Mouse (Mus musculus): ENCODE data around the gene Gm572. TPM values are rescaled to one million over a fixed set of nuclear protein-coding genes. Genes with fewer than 3 reads are reported as not detected.

Gm572 gene
- polyA plus RNA-seq, 1 experiment from 2014 or later = not detected

- peaks cover 13% of the 10 kb centered on the region for H3K4me1 ChIP-seq
- H3K9ac ChIP-seq = no peak overlapping the region
- WGBS (ENCODE audit: insufficient replicate concordance) = 14% methylated on average over 5 of the region's 5 CpGs
- H3K9me3 ChIP-seq (replicated peaks) = no peaks in the 10 kb centered on the region
- H3K36me3 ChIP-seq = peaks cover 24% of the 10 kb centered on the region
- no peaks in the 10 kb centered on the region for H3K27me3 ChIP-seq (replicated peaks)
- no peak overlapping the region for H3K4me3 ChIP-seq
- no peak for ATAC-seq
- H3K4me2 ChIP-seq = no peak overlapping the region
- no peak overlapping the region for H3K27ac ChIP-seq
These were observed 35.4 kb upstream of the Gm572 start for GRCm38 (mm10) chr4:148607758-148608157.

GRCm38 (mm10) chr4:148609805-148610204 lies 33.3 kb upstream of the Gm572 start:
- H3K27ac ChIP-seq = no peak overlapping the region
- ATAC-seq = no peak
- WGBS (ENCODE audit: insufficient replicate concordance) = 84% methylated on average over 5 of the region's 5 CpGs
- H3K9me3 ChIP-seq (replicated peaks) = no peaks in the 10 kb centered on the region
- peaks cover 42% of the 10 kb centered on the region for H3K36me3 ChIP-seq
- H3K9ac ChIP-seq = no peak overlapping the region
- peaks cover 4% of the 10 kb centered on the region for H3K4me1 ChIP-seq
- no peak overlapping the region for H3K4me2 ChIP-seq
- no peaks in the 10 kb centered on the region for H3K27me3 ChIP-seq (replicated peaks)
- H3K4me3 ChIP-seq = no peak overlapping the region

GRCm38 (mm10) chr4:148610631-148611364 lies 32.3 kb upstream of the Gm572 start:
- H3K27ac ChIP-seq = no peak overlapping the region
- no peak overlapping the region for H3K4me2 ChIP-seq
- H3K9me3 ChIP-seq (replicated peaks) = no peaks in the 10 kb centered on the region
- H3K27me3 ChIP-seq (replicated peaks) = no peaks in the 10 kb centered on the region
- no peak overlapping the region for H3K9ac ChIP-seq
- H3K4me3 ChIP-seq = no peak overlapping the region
- 57% methylated on average over 5 of the region's 5 CpGs for WGBS (ENCODE audit: insufficient replicate concordance)
- ATAC-seq = no peak
- H3K36me3 ChIP-seq = peaks cover 52% of the 10 kb centered on the region
- H3K4me1 ChIP-seq = peaks cover 4% of the 10 kb centered on the region

GRCm38 (mm10) chr4:148612557-148612956 lies 30.6 kb upstream of the Gm572 start:
- no peaks in the 10 kb centered on the region for H3K27me3 ChIP-seq (replicated peaks)
- 69% methylated on average over 4 of the region's 4 CpGs for WGBS (ENCODE audit: insufficient replicate concordance)
- H3K9ac ChIP-seq = no peak overlapping the region
- H3K27ac ChIP-seq = no peak overlapping the region
- H3K4me2 ChIP-seq = no peak overlapping the region
- peaks cover 4% of the 10 kb centered on the region for H3K4me1 ChIP-seq
- no peak overlapping the region for H3K4me3 ChIP-seq
- no peaks in the 10 kb centered on the region for H3K9me3 ChIP-seq (replicated peaks)
- peaks cover 70% of the 10 kb centered on the region for H3K36me3 ChIP-seq
- ATAC-seq = no peak

- Histone ChIP-seq H3K27me3 (replicated peaks) (no peaks in the 10 kb centered on the region), H3K27ac (no peak overlapping the region), H3K9me3 (replicated peaks) (no peaks in the 10 kb centered on the region), H3K4me1 (peaks cover 4% of the 10 kb centered on the region), H3K4me3 (no peak overlapping the region), H3K4me2 (no peak overlapping the region), H3K9ac (no peak overlapping the region), H3K36me3 (peaks cover 79% of the 10 kb centered on the region)
- WGBS (ENCODE audit: insufficient replicate concordance) = 81% methylated on average over 9 of the region's 9 CpGs
- 0 out of 2 replicates have a peak, but pooled peaks have one; percentile 11 for ATAC-seq
These were observed 29.4 kb upstream of the Gm572 start for GRCm38 (mm10) chr4:148613738-148614137.

DNA sequence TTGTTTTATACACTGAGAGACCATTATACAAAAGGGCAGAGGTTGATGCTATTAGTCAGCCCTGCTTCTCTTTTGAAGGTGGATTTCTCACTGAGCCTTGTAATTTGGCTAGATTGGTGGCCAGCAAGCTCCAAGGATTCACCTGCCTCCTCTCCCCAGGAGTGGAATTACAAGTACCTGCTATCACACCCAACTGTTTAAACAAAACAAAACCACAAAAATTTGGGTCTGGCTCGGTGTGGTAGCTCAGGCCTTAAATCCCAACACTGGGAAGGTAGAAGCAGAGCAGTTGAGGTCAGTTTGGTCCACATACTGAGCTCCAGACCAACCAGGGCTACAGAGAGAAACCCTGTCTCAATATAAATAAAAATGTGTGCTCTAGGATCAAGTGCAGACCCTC lies 23.3 kb upstream of the Gm572 start:
- Histone ChIP-seq H3K4me3 (no peak overlapping the region), H3K27me3 (replicated peaks) (no peaks in the 10 kb centered on the region), H3K4me1 (peaks cover 31% of the 10 kb centered on the region), H3K27ac (no peak overlapping the region), H3K9me3 (replicated peaks) (no peaks in the 10 kb centered on the region), H3K9ac (no peak overlapping the region), H3K4me2 (no peak overlapping the region), H3K36me3 (peaks cover 98% of the 10 kb centered on the region)
- 73% methylated on average over 1 of the region's 1 CpGs for WGBS (ENCODE audit: insufficient replicate concordance)
- ATAC-seq = no peak

- Histone ChIP-seq H3K4me1 (peaks cover 38% of the 10 kb centered on the region), H3K27ac (no peak overlapping the region), H3K36me3 (peaks cover 93% of the 10 kb centered on the region), H3K9me3 (replicated peaks) (no peaks in the 10 kb centered on the region), H3K27me3 (replicated peaks) (no peaks in the 10 kb centered on the region), H3K9ac (no peak overlapping the region), H3K4me2 (no peak overlapping the region), H3K4me3 (no peak overlapping the region)
- 88% methylated on average over 1 of the region's 1 CpGs for WGBS (ENCODE audit: insufficient replicate concordance)
- no peak for ATAC-seq
These were observed 22.4 kb upstream of the Gm572 start for GRCm38 (mm10) chr4:148620718-148621117.

DNA sequence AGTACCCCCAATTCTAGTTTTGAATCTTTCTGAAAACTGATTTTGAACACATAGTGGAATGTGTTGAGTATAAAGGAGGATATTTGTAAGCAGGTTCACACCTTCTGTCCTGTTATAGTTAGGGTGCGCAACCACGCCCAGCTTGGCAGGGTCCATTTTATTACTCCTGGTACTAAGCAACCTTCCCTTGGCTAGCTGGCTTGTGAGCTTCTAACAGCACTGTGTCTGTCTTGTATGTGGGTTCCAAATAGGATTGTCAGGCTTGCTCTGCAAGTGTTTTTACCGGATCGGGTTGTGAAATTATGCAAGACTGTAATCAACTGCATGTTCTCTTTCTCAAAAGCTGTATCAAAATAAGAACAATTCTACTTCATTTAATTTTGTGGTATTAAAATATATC lies 20.6 kb upstream of the Gm572 start:
- Histone ChIP-seq H3K4me3 (no peak overlapping the region), H3K27ac (no peak overlapping the region), H3K9ac (no peak overlapping the region), H3K27me3 (replicated peaks) (no peaks in the 10 kb centered on the region), H3K9me3 (replicated peaks) (no peaks in the 10 kb centered on the region), H3K4me2 (no peak overlapping the region), H3K4me1 (peaks cover 42% of the 10 kb centered on the region), H3K36me3 (peaks cover 76% of the 10 kb centered on the region)
- WGBS (ENCODE audit: insufficient replicate concordance) = 93% methylated on average over 4 of the region's 4 CpGs
- ATAC-seq = no peak

DNA sequence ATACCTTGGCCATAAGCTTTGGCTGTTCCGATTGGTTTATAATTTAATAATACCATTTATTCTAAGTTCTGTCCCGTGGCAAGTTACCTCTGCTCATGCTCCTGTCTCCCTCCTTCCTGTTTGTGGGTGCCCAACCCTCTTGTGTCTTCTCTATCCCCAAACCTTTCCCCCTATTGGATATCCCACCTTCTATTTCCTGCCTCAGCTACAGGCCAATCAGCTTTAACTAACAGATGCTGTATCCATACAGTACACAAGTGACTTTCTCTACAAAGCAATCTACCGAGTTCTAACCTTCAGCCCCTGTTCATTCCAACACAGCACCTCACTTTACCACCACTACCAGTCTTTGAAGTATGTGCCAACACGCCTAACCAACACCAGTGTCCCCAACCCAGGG lies 19.5 kb upstream of the Gm572 start:
- Histone ChIP-seq H3K4me3 (no peak overlapping the region; the same call in none of the 2 replicates), H3K36me3 (peaks cover 67% of the 10 kb centered on the region), H3K4me1 (peaks cover 44% of the 10 kb centered on the region), H3K9ac (0 out of 2 replicates have a peak overlapping the region, but pooled peaks have one; percentile 1), H3K27ac (no peak overlapping the region), H3K9me3 (replicated peaks) (no peaks in the 10 kb centered on the region), H3K27me3 (replicated peaks) (no peaks in the 10 kb centered on the region), H3K4me2 (peak overlapping the region; percentile 91)
- WGBS (ENCODE audit: insufficient replicate concordance) = 72% methylated on average over 4 of the region's 4 CpGs
- no peak for ATAC-seq

DNA sequence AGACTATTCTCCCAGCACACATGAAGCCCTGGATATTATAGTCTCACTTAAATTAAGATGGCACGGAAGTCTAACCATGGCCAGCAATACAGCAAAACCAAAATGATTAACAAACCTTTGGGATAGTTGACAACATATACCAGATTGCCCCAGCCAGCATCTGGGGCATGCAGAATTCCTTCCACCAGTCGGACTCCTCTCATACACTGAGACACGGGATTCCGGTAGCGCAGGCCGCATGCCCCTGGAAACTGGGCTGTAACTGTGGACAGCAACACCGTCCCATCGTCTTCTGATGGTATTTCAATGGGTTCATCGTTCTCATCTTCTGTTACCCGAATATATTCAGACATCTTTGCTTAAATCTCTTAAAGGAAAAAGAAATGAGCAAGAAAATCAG lies 18.1 kb upstream of the Gm572 start:
- Histone ChIP-seq H3K27me3 (replicated peaks) (no peaks in the 10 kb centered on the region), H3K9me3 (replicated peaks) (no peaks in the 10 kb centered on the region), H3K9ac (peak overlapping the region; percentile 98), H3K27ac (peak overlapping the region; percentile 7; the same call in 1 of the 2 replicates), H3K4me1 (peaks cover 41% of the 10 kb centered on the region), H3K4me2 (peak overlapping the region; percentile 91), H3K36me3 (peaks cover 53% of the 10 kb centered on the region), H3K4me3 (peak overlapping the region; percentile 86)
- WGBS (ENCODE audit: insufficient replicate concordance) = 73% methylated on average over 10 of the region's 10 CpGs
- ATAC-seq = no peak

- H3K4me2 ChIP-seq = peak overlapping the region; percentile 91
- under 1% methylated on average over 54 of the region's 57 CpGs for WGBS (ENCODE audit: insufficient replicate concordance)
- peak; percentile 70 for ATAC-seq
- peaks cover 43% of the 10 kb centered on the region for H3K36me3 ChIP-seq
- H3K27ac ChIP-seq = peak overlapping the region; percentile 93
- peaks cover 39% of the 10 kb centered on the region for H3K4me1 ChIP-seq
- H3K4me3 ChIP-seq = peak overlapping the region; percentile 86
- no peaks in the 10 kb centered on the region for H3K27me3 ChIP-seq (replicated peaks)
- H3K9ac ChIP-seq = peak overlapping the region; percentile 98
- H3K9me3 ChIP-seq (replicated peaks) = no peaks in the 10 kb centered on the region
These were observed 17.1 kb upstream of the Gm572 start for GRCm38 (mm10) chr4:148625756-148626622.

GRCm38 (mm10) chr4:148626623-148627185 lies 16.4 kb upstream of the Gm572 start, which contains the start of gene Tardbp:
Gene Tardbp (minus strand): TSS chr4:148627019.
- Histone ChIP-seq H3K9ac (peak within 1 kb of the TSS; percentile 98), H3K4me1 (peaks cover 39% of the 10 kb centered on the region), H3K27me3 (replicated peaks) (no peaks in the 10 kb centered on the region), H3K27ac (peak within 1 kb of the TSS; percentile 93), H3K36me3 (peaks cover 36% of the 10 kb centered on the region), H3K4me2 (peak within 1 kb of the TSS; percentile 91), H3K9me3 (replicated peaks) (no peaks in the 10 kb centered on the region), H3K4me3 (peak within 1 kb of the TSS; percentile 86)
- ATAC-seq = peak; percentile 92
- WGBS (ENCODE audit: insufficient replicate concordance) = under 1% methylated on average over 48 of the region's 51 CpGs
